Mouse (Mus musculus): ENCODE measurements around the gene Ifit3b. TPM values are rescaled to one million over a fixed set of nuclear protein-coding genes. Genes with fewer than 3 reads are reported as not detected.
"Not testable (repeated sequence)": the region's sequence is repeated elsewhere in the genome, so short reads cannot be mapped to it uniquely, and the experiment has no call there.

Gene Ifit3b
- polyA plus RNA-seq, 1 experiment from 2014 or later = 0.41 TPM

DNA sequence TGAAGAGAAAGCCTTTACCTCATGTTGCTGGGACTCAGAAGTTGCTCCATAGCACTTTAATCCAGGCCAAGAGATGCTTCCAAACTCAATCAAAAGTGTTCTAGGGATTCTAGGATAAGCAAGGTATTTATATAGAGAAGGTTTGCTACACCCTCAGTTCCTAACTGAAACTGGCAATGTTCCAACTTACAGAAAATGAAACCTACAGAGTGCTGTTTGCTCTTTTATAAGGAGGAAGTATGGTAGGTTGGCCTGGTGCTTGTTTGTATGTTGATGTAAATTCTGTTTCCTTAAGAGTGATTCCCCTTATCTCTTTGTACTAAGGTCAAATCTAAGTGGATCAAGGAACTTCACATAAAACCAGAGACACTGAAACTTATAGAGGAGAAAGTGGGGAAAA lies 8.5 kb upstream of the Ifit3b start:
- H3K9ac ChIP-seq (ENCODE audit: low read depth, low read length); H3K9me3 ChIP-seq (ENCODE audit: control insufficient read depth, low read length); H3K4me3 ChIP-seq (ENCODE audit: low read length); H3K4me1 ChIP-seq (ENCODE audit: control insufficient read depth, insufficient read depth, low read length); ATAC-seq (ENCODE audit: low FRiP score, low TSS enrichment); H3K27ac ChIP-seq (ENCODE audit: low read depth, low read length); H3K36me3 ChIP-seq (ENCODE audit: control insufficient read depth, insufficient read depth, low read length); H3K4me2 ChIP-seq (replicated peaks; ENCODE audit: low read depth, low read length); H3K27me3 ChIP-seq (ENCODE audit: control insufficient read depth, insufficient read depth, low read length): not testable (repeated sequence)

- not testable (repeated sequence) for H3K27me3 ChIP-seq (ENCODE audit: control insufficient read depth, insufficient read depth, low read length); H3K4me2 ChIP-seq (replicated peaks; ENCODE audit: low read depth, low read length); H3K9ac ChIP-seq (ENCODE audit: low read depth, low read length); H3K27ac ChIP-seq (ENCODE audit: low read depth, low read length); H3K36me3 ChIP-seq (ENCODE audit: control insufficient read depth, insufficient read depth, low read length); H3K4me3 ChIP-seq (ENCODE audit: low read length); ATAC-seq (ENCODE audit: low FRiP score, low TSS enrichment); H3K9me3 ChIP-seq (ENCODE audit: control insufficient read depth, low read length); H3K4me1 ChIP-seq (ENCODE audit: control insufficient read depth, insufficient read depth, low read length)
- 47% methylated on average over 1 of the region's 1 CpGs for WGBS
These were observed 5.9 kb upstream of the Ifit3b start, which contains the start of gene Ifit1bl1 for GRCm38 (mm10) chr19:34601888-34602287. Gene Ifit1bl1 (minus strand): TSS chr19:34601956.

- Histone ChIP-seq H3K9ac (ENCODE audit: low read depth, low read length) (no peak overlapping the region), H3K27me3 (ENCODE audit: control insufficient read depth, insufficient read depth, low read length) (no peaks in the 10 kb centered on the region), H3K4me2 (replicated peaks; ENCODE audit: low read depth, low read length) (no peak overlapping the region), H3K9me3 (ENCODE audit: control insufficient read depth, low read length) (no peaks in the 10 kb centered on the region), H3K4me1 (ENCODE audit: control insufficient read depth, insufficient read depth, low read length) (no peaks in the 10 kb centered on the region), H3K4me3 (ENCODE audit: low read length) (no peak overlapping the region), H3K27ac (ENCODE audit: low read depth, low read length) (no peak overlapping the region), H3K36me3 (ENCODE audit: control insufficient read depth, insufficient read depth, low read length) (no peaks in the 10 kb centered on the region)
- 93% methylated on average over 3 of the region's 3 CpGs for WGBS
- no peak for ATAC-seq (ENCODE audit: low FRiP score, low TSS enrichment)
These were observed 2.3 kb upstream of the Ifit3b start for GRCm38 (mm10) chr19:34605472-34605871.

DNA sequence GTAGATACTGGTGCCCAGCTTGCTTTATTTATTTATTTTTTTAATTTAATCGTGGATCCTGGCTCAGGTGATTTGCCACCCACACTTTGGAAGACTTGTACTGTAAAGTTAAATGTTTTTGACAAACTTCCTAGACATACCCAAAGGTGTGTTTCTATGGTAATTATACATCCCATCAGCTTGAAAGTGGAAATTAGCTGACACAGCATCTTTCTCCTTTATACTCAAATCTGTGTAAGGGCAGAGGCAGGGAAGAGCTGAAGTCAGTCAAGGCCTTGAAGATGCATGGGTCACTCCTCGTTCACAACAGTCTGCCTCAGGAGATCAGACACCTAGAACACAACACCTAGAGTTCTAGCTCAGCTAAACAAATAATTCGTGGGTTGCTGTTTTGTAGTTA lies 2.3 kb downstream of the Ifit3b start:
- H3K4me1 ChIP-seq (ENCODE audit: control insufficient read depth, insufficient read depth, low read length); ATAC-seq (ENCODE audit: low FRiP score, low TSS enrichment); H3K4me3 ChIP-seq (ENCODE audit: low read length); H3K9ac ChIP-seq (ENCODE audit: low read depth, low read length); H3K27ac ChIP-seq (ENCODE audit: low read depth, low read length); H3K27me3 ChIP-seq (ENCODE audit: control insufficient read depth, insufficient read depth, low read length); H3K36me3 ChIP-seq (ENCODE audit: control insufficient read depth, insufficient read depth, low read length); H3K4me2 ChIP-seq (replicated peaks; ENCODE audit: low read depth, low read length); H3K9me3 ChIP-seq (ENCODE audit: control insufficient read depth, low read length): not testable (repeated sequence)
- WGBS = 74% methylated on average over 3 of the region's 3 CpGs

DNA sequence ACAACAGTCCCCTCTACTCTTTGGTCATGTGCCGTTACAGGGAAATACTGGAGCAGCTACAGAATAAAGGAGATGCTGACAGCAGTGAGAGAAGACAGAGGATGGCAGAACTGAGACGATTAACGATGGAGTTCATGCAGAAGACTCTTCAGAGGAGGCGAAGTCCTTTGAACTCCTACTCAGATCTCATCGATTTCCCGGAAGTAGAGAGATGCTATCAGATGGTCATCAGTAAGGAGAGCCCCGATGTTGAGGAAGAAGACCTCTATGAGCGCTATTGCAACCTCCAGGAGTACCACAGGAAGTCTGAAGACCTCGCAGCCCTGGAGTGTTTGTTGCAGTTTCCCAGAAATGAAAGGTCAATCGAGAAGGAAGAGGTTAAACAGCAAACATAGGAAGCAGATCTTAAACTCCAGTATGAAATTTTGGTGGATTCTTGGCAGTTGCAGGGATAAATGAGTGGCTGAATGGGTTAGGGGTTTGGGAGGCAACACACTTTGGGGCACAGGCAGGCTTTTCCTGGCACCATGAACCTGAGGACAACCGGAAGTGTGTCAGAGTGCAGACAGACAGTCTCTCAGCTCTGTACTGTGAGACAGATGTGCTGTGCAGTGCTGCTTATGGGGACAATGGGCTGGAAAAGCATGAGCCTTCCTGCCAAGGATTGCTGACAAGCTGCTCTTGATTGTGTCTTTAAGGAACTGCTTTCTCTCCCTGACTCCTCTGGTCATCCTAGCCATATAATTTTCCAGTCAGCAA lies 4.7 kb downstream of the Ifit3b start:
- not testable (repeated sequence) for H3K4me1 ChIP-seq (ENCODE audit: control insufficient read depth, insufficient read depth, low read length); ATAC-seq (ENCODE audit: low FRiP score, low TSS enrichment); H3K9me3 ChIP-seq (ENCODE audit: control insufficient read depth, low read length); H3K4me2 ChIP-seq (replicated peaks; ENCODE audit: low read depth, low read length); H3K36me3 ChIP-seq (ENCODE audit: control insufficient read depth, insufficient read depth, low read length); H3K27me3 ChIP-seq (ENCODE audit: control insufficient read depth, insufficient read depth, low read length); H3K9ac ChIP-seq (ENCODE audit: low read depth, low read length); H3K4me3 ChIP-seq (ENCODE audit: low read length); H3K27ac ChIP-seq (ENCODE audit: low read depth, low read length)
- 74% methylated on average over 4 of the region's 11 CpGs for WGBS

GRCm38 (mm10) chr19:34620871-34621270 lies 13.1 kb downstream of the Ifit3b start:
- Histone ChIP-seq H3K9me3 (ENCODE audit: control insufficient read depth, low read length) (no peaks in the 10 kb centered on the region), H3K9ac (ENCODE audit: low read depth, low read length) (no peak overlapping the region)

DNA sequence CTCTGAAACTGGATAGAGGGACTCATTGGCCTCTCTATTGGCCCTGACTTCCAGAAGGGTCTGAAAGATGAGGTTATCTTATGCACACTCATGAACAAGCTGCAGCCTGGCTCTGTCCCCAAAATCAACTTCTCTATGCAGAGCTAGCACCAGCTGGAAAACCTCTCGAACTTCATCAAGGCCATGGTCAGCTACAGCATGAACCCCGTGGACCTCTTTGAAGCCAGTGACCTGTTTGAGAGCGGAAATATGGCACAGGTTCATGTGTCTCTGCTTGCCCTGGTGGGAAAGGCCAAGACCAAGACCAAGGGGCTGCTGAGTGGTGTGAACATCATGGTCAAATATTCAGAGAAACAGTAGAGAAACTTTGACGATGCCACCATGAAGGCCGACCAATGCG lies 16.0 kb downstream of the Ifit3b start:
- H3K4me3 ChIP-seq (ENCODE audit: low read length) = no peak overlapping the region
- H3K4me1 ChIP-seq (ENCODE audit: control insufficient read depth, insufficient read depth, low read length) = no peaks in the 10 kb centered on the region
- no peaks in the 10 kb centered on the region for H3K9me3 ChIP-seq (ENCODE audit: control insufficient read depth, low read length)
- no peak overlapping the region for H3K27ac ChIP-seq (ENCODE audit: low read depth, low read length)
- H3K4me2 ChIP-seq (replicated peaks; ENCODE audit: low read depth, low read length) = no peak overlapping the region
- H3K36me3 ChIP-seq (ENCODE audit: control insufficient read depth, insufficient read depth, low read length) = no peaks in the 10 kb centered on the region
- H3K9ac ChIP-seq (ENCODE audit: low read depth, low read length) = no peak overlapping the region
- ATAC-seq (ENCODE audit: low FRiP score, low TSS enrichment) = no peak
- 91% methylated on average over 6 of the region's 6 CpGs for WGBS
- H3K27me3 ChIP-seq (ENCODE audit: control insufficient read depth, insufficient read depth, low read length) = no peaks in the 10 kb centered on the region

More at GRCm38 (mm10) chr19:34620871-34621270, 13.1 kb downstream of the Ifit3b start:
- H3K4me3 ChIP-seq (ENCODE audit: low read length) = no peak overlapping the region
- no peaks in the 10 kb centered on the region for H3K4me1 ChIP-seq (ENCODE audit: control insufficient read depth, insufficient read depth, low read length)
- no peaks in the 10 kb centered on the region for H3K36me3 ChIP-seq (ENCODE audit: control insufficient read depth, insufficient read depth, low read length)
- 86% methylated on average over 5 of the region's 5 CpGs for WGBS
- H3K27ac ChIP-seq (ENCODE audit: low read depth, low read length) = no peak overlapping the region
- no peak overlapping the region for H3K4me2 ChIP-seq (replicated peaks; ENCODE audit: low read depth, low read length)
- H3K27me3 ChIP-seq (ENCODE audit: control insufficient read depth, insufficient read depth, low read length) = no peaks in the 10 kb centered on the region
- ATAC-seq (ENCODE audit: low FRiP score, low TSS enrichment) = no peak

- no peak overlapping the region for H3K4me3 ChIP-seq (ENCODE audit: low read length)
- no peaks in the 10 kb centered on the region for H3K36me3 ChIP-seq (ENCODE audit: control insufficient read depth, insufficient read depth, low read length)
- H3K27ac ChIP-seq (ENCODE audit: low read depth, low read length) = no peak overlapping the region
- no peak overlapping the region for H3K4me2 ChIP-seq (replicated peaks; ENCODE audit: low read depth, low read length)
- no peak for ATAC-seq (ENCODE audit: low FRiP score, low TSS enrichment)
- no peaks in the 10 kb centered on the region for H3K27me3 ChIP-seq (ENCODE audit: control insufficient read depth, insufficient read depth, low read length)
- 81% methylated on average over 4 of the region's 4 CpGs for WGBS
- H3K9me3 ChIP-seq (ENCODE audit: control insufficient read depth, low read length) = no peaks in the 10 kb centered on the region
- no peak overlapping the region for H3K9ac ChIP-seq (ENCODE audit: low read depth, low read length)
- no peaks in the 10 kb centered on the region for H3K4me1 ChIP-seq (ENCODE audit: control insufficient read depth, insufficient read depth, low read length)
These were observed 16.9 kb downstream of the Ifit3b start for GRCm38 (mm10) chr19:34624663-34625062.

DNA sequence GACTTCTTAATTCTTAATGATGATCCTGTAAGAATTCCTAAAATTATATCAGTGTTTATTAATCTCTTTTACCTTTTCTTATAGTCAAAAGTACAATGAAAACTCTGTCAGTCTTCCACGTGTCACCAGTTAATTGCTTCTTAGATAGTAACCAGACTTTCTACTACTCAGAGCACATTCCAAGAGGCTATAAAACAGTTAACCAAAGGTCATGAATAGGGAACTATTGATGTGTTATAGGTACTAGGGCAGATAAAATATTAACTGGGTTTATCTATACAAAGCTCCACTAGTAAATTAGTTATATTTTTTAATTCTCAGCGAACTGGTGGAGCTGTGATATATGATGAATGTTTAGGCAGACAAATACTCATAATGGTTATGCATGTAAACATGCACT lies 19.7 kb downstream of the Ifit3b start:
- Histone ChIP-seq H3K27ac (ENCODE audit: low read depth, low read length) (no peak overlapping the region), H3K4me2 (replicated peaks; ENCODE audit: low read depth, low read length) (no peak overlapping the region), H3K9me3 (ENCODE audit: control insufficient read depth, low read length) (no peaks in the 10 kb centered on the region), H3K36me3 (ENCODE audit: control insufficient read depth, insufficient read depth, low read length) (no peaks in the 10 kb centered on the region), H3K4me1 (ENCODE audit: control insufficient read depth, insufficient read depth, low read length) (no peaks in the 10 kb centered on the region), H3K9ac (ENCODE audit: low read depth, low read length) (no peak overlapping the region), H3K27me3 (ENCODE audit: control insufficient read depth, insufficient read depth, low read length) (no peaks in the 10 kb centered on the region), H3K4me3 (ENCODE audit: low read length) (no peak overlapping the region)
- no peak for ATAC-seq (ENCODE audit: low FRiP score, low TSS enrichment)
- 73% methylated on average over 2 of the region's 2 CpGs for WGBS

Measured in kidney, embryonic 14.5 days (tissue).